Mouse (Mus musculus) adrenal gland, adult 2 months (tissue): ENCODE measurements around the gene Ireb2. TPM values are rescaled to one million over a fixed set of nuclear protein-coding genes. Genes with fewer than 3 reads are reported as not detected.
"Not testable (repeated sequence)": the region's sequence is repeated elsewhere in the genome, so short reads cannot be mapped to it uniquely, and the experiment has no call there.

Experiments used
- DNase-seq: peaks from one replicate; pipeline ENCODE4 v3.0.0; 2021
- long read RNA-seq: library from polyadenylated mRNA; stranded (forward); transcript quantifications from one replicate; pipeline ENCODE4 v2.0.0, GENCODE M21; 2021
- polyA plus RNA-seq: library from polyadenylated mRNA; depleted of rRNA; stranded (reverse); fragments of >200 nt; gene quantifications from 2 replicates; pipeline ENCODE4 v1.2.3, GENCODE M21; 2012; rRNA removed
- total RNA-seq, 2 experiments: library from RNA; stranded (reverse); gene quantifications; 2 replicates each; pipeline ENCODE4 v1.2.3; 2021

Gene Ireb2
- 10 to 100 TPM; 40.9 to 41.5 TPM for total RNA-seq
- 1.0 and 1.5 TPM in 2 replicates for polyA plus RNA-seq
- long read RNA-seq, full-length matches to known transcripts, result 1 of 7 reads
- long read RNA-seq, partial matches to known transcripts, result 5 of 7 reads
- long read RNA-seq, other reads (novel, unspliced or antisense), result 1 of 7 reads

DNA sequence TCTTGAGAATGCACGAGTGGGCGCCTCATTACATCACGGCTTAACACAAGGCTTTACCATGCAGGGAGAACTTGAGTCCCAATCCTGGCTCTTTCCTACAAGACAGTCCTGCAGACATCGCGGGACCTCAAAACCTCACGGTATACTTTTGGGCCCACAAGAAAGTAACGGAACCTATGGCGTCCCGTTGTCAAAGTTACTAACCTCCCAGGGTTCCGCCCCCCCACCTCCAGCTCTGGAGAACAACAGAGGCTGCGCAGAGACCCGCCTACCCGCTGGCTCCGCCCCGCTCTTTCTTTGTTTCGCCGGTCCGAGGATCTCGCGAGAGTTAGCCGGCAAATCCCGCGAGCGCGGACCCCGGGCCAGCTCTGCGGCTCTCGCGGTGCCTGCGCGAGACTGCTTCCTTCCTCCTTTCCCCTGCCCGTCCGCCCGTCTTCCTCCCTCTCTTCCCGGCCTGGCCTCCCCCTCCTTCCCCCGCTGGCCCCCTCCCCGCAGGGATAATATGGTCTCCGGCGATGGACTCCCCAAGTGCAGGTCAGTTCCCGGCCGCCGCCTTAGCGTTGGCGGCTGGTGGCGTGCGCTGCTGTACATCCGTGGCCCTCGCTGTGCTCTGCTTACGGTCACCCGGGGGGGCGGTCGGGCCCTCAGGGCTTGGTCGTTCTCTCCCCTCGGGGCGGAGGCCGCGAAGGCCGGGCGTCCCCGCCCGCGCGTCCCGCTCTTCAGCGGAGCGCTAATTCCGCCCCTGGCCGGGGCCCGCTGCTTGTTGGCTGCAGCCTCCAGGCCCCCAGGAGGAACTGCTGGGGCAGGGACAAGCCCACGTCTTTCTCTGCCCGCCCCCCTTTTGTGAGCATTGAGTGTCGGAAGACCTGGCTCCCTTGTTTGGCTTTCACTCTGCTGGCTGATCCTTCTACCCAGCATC, at the start of gene Ireb2:
Ireb2 (plus strand) TSS at position 427 of the 919 bp plus-strand sequence.
- peak; percentile 99 for DNase-seq

DNA sequence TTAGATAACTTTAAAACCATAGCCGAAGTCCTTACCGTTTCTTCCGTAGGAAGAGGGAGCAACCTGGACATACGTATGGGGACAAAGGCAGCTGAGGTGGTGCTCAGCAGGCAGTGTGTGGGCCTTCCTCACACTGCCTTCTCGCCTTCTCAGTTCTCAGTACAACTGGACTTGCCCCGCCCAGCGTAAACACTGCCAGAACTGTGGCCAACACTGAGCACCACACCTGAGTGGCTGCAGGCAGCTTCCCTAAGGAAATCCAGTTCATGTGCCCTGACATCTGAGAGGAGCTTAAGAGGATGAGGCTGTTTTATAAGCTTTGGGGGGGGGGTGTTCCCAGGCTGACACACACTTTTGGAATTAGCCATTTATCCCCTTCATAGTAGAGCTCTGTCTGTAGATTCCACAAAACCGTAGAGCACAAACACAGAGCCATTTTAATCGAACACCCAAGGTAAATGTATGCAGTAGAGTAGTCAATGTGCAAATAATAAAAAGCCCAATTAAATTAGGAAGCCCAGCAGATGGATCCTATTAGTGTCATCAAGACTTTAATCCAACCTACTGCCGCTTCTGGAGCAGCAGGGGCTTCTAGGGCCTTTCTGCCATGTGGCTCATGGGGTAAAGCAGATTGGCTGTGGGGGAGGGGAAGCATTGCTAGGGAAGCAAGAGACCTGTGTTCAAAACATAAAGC, 46.9 kb upstream of the Ireb2 start:
- DNase-seq, result no peak

GRCm38 (mm10) chr9:54821442-54822100, 42.0 kb upstream of the Ireb2 start:
- peak; percentile 48 for DNase-seq

GRCm38 (mm10) chr9:54829760-54830159, 33.8 kb upstream of the Ireb2 start:
- no peak for DNase-seq

GRCm38 (mm10) chr9:54830624-54831023, 33.0 kb upstream of the Ireb2 start:
- peak; percentile 40 for DNase-seq

DNA sequence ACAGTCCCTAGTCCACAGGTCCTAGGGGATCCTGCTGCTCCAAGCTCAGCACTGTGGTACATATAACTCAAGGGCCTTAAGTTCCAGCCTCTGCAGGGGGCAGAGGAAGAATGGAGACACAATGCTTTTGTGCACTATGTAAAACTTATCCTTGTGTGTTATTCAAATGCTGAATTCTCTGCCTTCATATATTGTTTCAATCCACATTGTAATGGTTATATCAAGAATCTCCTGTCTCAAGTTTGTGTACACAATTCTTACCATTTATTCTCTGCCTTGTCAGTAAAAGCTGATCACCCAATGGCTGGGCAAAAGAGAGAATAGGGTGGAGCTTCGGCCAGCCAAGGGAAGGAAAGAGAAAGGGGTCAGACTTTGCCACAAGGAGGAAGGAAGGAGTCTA, 29.8 kb upstream of the Ireb2 start:
- no peak for DNase-seq

DNA sequence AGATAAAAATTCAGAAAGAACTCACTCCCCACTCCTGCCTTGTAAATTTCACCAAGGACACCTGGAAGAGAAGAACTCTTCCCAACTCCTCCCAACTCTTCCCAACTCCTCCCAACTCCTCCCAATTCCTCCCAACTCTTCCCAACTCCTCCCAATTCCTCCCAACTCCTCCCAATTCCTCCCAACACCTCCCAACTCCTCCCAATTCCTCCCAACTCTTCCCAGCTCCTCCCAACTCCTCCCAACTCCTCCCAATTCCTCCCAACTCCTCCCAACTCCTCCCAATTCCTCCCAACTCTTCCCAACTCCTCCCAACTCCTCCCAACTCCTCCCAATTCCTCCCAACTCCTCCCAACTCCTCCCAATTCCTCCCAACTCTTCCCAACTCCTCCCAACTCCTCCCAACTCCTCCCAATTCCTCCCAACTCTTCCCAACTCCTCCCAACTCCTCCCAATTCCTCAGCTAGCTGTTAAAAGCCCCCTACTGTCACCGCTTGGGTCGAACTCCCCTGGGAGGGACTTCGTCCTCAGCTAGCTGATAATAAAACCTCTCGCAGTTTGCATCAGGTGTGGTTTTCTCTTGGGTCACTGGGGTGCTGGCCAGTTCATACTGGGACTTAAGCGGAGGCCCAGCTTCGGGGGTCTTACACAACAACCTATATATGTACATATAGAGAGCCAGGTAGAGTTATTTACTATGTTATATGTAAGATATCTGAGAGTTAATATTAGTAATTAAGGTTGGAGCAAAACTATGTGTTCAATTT, 27.5 kb upstream of the Ireb2 start:
- DNase-seq, result not testable (repeated sequence)

DNA sequence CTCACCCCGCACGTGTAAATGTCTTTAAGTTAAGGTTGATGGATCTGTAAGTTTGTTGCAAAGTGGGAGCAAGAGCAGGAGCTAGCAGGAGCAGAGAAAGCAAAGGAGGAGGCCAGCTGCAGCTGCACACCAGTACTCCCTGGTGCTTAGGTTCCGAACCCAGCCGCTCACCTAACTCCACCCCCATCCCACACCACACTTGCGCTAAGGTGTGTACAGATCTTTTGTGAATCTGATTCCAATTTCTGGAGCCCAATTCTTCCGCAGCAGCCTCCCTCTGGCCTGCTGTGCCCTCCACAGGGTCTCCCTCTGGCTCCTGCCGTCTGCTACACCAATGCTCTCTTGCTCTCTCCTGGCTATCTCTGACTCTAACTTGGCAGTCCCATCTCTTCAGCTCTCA, 25.8 kb upstream of the Ireb2 start:
- no peak for DNase-seq

- DNase-seq, result no peak
These were observed 23.4 kb upstream of the Ireb2 start for GRCm38 (mm10) chr9:54840145-54840544.

GRCm38 (mm10) chr9:54842311-54842710, 21.3 kb upstream of the Ireb2 start:
- DNase-seq, result no peak

GRCm38 (mm10) chr9:54843887-54844286, 19.7 kb upstream of the Ireb2 start:
- no peak for DNase-seq

DNA sequence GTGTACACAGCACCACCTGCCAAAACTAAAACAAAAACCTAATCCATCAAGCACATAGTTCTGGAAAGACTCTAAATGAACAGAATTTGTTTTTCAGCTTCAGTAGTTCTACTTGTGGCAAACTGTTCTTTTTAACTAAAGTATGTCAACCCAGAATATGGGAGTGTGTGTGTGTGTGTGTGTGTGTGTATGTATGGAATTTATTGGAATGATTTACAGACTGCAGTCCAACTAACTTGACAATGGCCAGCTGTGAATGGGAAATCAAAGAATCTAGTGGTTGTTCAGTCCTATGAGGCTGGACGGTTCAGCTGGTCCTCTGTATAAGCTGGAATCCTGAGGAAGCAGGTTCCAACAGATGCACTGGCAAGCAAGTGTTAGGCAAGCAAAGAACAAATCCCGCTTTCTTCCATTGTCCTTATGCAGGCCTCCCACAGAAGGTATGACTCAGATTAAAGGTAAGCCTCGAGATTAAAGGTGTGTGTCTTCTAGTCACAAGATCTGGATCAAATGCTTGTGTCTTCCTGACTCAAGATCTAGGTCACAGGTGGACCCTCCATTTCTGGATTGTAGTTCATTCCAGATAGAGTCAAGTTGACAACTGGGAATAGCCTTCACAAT, 18.9 kb upstream of the Ireb2 start:
- no peak for DNase-seq

DNA sequence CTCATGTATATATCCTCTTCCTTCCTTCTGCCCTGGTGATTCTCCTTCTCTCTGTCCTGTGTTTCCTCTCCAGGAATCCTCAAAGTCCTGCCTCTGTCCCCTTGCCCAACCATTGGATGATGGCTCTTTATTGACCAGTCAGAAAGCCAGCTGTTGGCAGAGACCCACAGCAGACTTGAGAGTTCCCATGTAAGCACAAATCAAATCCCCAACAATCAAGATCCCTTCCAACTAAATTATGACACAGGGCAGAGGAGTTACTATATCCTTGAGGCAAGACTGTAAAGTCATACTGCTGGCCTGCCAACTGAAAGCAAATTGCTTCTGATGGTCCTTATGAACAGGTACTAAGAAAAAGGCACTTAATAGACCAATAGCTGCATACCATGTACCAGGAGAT, 15.4 kb upstream of the Ireb2 start:
- no peak for DNase-seq

GRCm38 (mm10) chr9:54853036-54853435, 10.6 kb upstream of the Ireb2 start:
- DNase-seq, result not testable (repeated sequence)

DNA sequence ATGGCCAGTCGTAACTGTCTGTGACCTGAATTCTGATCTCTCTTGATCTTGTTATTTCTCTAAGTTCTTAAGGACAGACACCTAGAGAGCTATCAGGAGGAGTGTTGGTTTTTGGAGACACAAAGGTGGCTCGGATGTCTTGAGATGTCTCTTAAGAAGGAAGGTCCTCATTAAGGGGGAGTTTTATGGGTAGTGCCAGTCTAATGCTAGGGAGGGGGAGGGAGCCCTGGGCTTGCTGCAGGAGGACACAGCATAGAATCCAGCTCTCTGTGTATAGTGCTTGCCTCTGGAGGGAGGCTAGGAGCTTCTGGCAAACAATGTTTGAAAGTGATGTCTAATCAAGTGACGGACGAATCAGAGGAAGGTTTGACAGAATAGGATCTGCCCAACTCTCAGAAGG, 10.0 kb upstream of the Ireb2 start:
- no peak for DNase-seq

DNA sequence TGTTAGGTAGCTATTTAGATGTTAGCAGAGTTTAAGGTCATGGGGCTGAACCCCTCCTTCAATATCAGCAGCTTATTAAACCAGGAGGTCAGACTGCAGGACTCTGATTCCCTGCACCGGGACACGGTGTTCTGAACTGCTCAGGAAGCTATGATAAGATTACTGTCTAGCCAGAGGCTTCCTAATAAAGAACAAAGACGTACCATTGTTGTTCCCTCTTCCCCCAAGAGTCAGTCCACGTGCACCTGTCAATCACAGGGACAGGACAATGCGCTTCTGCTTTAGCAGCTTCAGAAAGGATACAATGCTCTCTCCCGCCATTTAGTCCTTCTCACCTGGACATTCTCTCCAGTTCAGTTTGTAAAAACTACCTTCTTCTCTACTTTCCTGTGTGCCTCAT, 8.0 kb upstream of the Ireb2 start:
- DNase-seq, result no peak

- DNase-seq, result no peak
These were observed 7.5 kb upstream of the Ireb2 start for GRCm38 (mm10) chr9:54856121-54856520.

DNA sequence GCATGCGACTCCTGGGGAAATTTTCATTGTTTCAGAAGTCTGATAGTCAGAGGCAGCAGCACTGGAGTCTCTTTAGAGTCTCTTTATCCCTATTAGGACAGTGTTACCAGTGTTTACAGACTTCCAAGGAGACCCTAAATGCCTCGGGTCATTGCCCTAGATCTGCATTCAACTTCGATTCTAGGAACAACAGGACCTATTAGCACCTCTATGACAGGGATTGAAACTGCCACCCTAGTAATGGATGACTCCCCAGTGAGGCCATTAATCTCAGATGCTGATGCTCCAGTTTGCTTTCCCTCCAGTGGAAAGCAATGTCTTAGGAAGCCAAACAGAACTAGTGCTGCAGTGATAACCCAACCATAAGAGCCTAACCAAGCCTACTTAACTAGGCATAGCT, 6.1 kb upstream of the Ireb2 start:
- no peak for DNase-seq

GRCm38 (mm10) chr9:54860526-54860925, 3.1 kb upstream of the Ireb2 start:
- DNase-seq, result no peak

DNA sequence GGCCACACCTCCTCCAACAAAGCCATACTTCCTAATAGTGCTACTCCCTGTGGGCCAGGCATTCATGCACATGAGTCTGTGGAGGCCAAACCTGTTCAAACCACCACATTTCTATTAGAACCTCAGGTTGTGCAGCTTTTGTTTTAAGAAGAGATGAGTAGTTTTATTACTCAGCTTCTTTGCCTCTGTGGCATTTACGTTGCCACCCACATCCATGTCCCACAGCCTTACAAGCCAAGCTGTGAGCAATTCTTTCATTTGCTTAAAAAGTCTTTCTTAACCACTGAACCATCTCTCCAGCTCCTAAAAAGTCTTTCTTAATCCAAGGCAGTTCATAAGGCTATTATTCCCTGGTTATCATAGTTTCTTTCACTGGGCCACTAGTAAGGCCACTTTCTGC, 15.2 kb downstream of the Ireb2 start:
- DNase-seq, result no peak

GRCm38 (mm10) chr9:54892111-54892510, 28.5 kb downstream of the Ireb2 start:
- DNase-seq, result no peak
